Mouse (Mus musculus) heart, embryonic 16.5 days (tissue): ENCODE measurements around the gene Akt3. TPM values are rescaled to one million over a fixed set of nuclear protein-coding genes. Genes with fewer than 3 reads are reported as not detected.

Experiments used
- ATAC-seq: fragments of 200-750 bp; cut with Nextera tagmentation; replicated peaks from 2 replicates; pipeline ENCODE4 v1.8.0; 2017; ENCODE audit warnings: moderate number of reproducible peaks; ENCODE audit not compliant: insufficient read depth, low FRiP score; ENCODE audit errors: extremely low read depth
- H3K27ac ChIP-seq: fragments of 300-500 bp; sonication (generic); 2 replicates; pipeline ENCODE4 v1.5.1; 2014; ENCODE audit warnings: mild to moderate bottlenecking, low read length, control low read depth, moderate library complexity
- H3K27me3 ChIP-seq: fragments of 300-500 bp; sonication (generic); 2 replicates; pipeline ENCODE4 v1.6.1; 2014; ENCODE audit warnings: low read length, mixed read lengths; ENCODE audit not compliant: control insufficient read depth, insufficient read depth
- H3K36me3 ChIP-seq: fragments of 300-500 bp; sonication (generic); 2 replicates; pipeline ENCODE4 v1.6.1; 2014; ENCODE audit not compliant: control insufficient read depth, insufficient read depth
- H3K4me1 ChIP-seq: fragments of 300-500 bp; sonication (generic); 2 replicates; pipeline ENCODE4 v1.6.1; 2014; ENCODE audit warnings: low read length, mixed read lengths; ENCODE audit not compliant: control insufficient read depth, insufficient read depth
- H3K4me2 ChIP-seq: fragments of 300-500 bp; sonication (generic); 2 replicates; pipeline ENCODE4 v1.6.1; 2014; ENCODE audit warnings: low read depth, mild to moderate bottlenecking, control low read depth, low read length
- H3K4me3 ChIP-seq: fragments of 300-500 bp; sonication (generic); 2 replicates; pipeline ENCODE4 v1.5.1; 2014; ENCODE audit warnings: mild to moderate bottlenecking, control low read depth, low read length
- H3K9ac ChIP-seq: fragments of 300-500 bp; sonication (generic); 2 replicates; pipeline ENCODE4 v1.6.1; 2014; ENCODE audit warnings: low read length, control low read depth
- H3K9me3 ChIP-seq: fragments of 300-500 bp; sonication (generic); replicated peaks from 2 replicates; pipeline ENCODE4 v1.6.1; 2016; ENCODE audit warnings: low read length; ENCODE audit not compliant: control insufficient read depth
- WGBS: fragments of 180-500 bp; shearing (Covaris S2); extraction: QIAGEN DNeasy Blood & Tissue Kit; methylation state at CpG from one replicate; pipeline ENCODE4 v1.1.7; 2014; 5-methylcytosine and 5-hydroxymethylcytosine counted together
- polyA plus RNA-seq: library from polyadenylated mRNA; unstranded; fragments of >200 nt; fragmentation: Nextera tagmentation; extraction: Ambion mirVana; gene quantifications from 2 replicates; pipeline ENCODE4 v1.2.1, GENCODE M21; 2015

Gene Akt3
- polyA plus RNA-seq, 1 experiment from 2014 or later = 3.6 TPM

DNA sequence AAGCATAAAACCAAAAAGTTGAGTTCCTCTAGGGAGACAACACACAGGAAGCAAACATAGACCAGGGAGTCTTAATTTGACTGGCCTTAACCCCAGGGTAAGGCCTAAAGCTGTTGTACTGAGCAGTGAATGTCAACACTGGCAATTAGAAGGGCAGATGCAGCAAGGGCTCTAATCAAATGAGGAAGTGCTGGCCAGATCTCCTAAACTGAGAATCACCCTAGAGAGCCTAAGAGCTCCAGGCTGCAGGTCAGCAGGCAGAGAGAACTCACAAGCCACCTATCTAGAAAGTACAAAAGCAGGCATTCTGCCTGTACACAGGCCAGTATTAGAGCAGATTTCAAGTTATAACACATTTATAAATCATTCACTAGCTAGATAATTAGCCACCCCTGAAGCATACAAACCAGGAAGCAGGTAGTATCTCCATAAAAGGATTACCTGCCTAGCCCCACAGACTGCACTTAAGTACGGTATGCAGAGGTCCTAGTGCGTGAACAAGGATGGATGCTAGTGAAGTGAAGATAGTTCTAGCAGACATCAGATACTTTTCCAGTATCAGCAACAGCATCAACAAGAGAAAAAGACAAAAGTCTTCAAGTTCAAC, 147.2 kb downstream of the Akt3 start:
- Histone ChIP-seq H3K27ac (no peak overlapping the region), H3K9ac (no peak overlapping the region), H3K36me3 (no peaks in the 10 kb centered on the region), H3K9me3 (no peaks in the 10 kb centered on the region), H3K4me1 (peaks cover 4% of the 10 kb centered on the region), H3K4me3 (no peak overlapping the region), H3K4me2 (no peak overlapping the region), H3K27me3 (no peaks in the 10 kb centered on the region)
- 70% methylated on average over 2 of the region's 2 CpGs for WGBS
- no peak for ATAC-seq

DNA sequence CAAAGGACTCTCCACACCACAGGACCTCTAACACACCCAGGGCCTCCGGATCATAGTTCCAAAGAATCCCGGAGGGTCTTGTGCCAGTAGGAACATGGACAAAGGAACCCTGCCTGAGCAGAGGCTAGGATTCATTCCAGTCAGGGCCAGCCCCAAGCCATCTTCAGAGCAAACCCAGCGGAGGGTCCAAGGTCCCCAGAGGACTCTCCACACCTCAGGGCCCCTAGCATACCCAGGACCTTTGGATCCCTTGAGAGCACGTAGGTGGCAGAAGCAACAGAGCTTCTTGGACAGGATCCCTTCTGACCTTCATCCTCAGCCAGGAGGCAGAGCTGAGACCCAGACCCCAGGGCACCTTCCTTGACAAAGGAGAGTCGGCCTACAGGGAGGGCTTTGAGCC, 167.5 kb downstream of the Akt3 start:
- H3K36me3 ChIP-seq = no peaks in the 10 kb centered on the region
- H3K4me2 ChIP-seq = no peak overlapping the region
- H3K27ac ChIP-seq = no peak overlapping the region
- no peak overlapping the region for H3K4me3 ChIP-seq
- WGBS = 89% methylated on average over 5 of the region's 5 CpGs
- no peaks in the 10 kb centered on the region for H3K9me3 ChIP-seq
- no peak for ATAC-seq
- H3K27me3 ChIP-seq = no peaks in the 10 kb centered on the region
- no peaks in the 10 kb centered on the region for H3K4me1 ChIP-seq
- H3K9ac ChIP-seq = no peak overlapping the region

DNA sequence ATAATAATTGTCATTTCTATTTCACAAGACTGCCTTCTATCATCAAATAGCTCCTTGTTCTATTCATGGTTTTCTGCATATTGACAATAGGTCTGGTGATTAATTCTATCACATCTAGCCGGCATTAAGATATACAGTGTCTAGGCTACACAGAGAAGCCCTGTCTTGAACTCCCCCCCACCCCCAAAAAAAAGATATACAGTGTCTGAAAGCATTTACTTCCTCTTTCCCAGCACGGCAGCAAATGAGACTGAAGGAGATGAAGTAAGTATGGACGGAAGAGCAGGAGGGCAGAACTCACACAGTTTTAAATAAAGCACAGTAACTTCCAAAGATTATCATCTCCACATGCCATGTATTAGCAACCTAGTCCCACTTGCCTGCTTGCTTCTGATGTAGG, 168.5 kb downstream of the Akt3 start:
- 41% methylated on average over 3 of the region's 3 CpGs for WGBS
- H3K27ac ChIP-seq = no peak overlapping the region
- H3K27me3 ChIP-seq = no peaks in the 10 kb centered on the region
- H3K4me2 ChIP-seq = no peak overlapping the region
- ATAC-seq = no peak
- H3K4me3 ChIP-seq = no peak overlapping the region
- H3K9ac ChIP-seq = no peak overlapping the region
- no peaks in the 10 kb centered on the region for H3K4me1 ChIP-seq
- H3K9me3 ChIP-seq = no peaks in the 10 kb centered on the region
- H3K36me3 ChIP-seq = no peaks in the 10 kb centered on the region

DNA sequence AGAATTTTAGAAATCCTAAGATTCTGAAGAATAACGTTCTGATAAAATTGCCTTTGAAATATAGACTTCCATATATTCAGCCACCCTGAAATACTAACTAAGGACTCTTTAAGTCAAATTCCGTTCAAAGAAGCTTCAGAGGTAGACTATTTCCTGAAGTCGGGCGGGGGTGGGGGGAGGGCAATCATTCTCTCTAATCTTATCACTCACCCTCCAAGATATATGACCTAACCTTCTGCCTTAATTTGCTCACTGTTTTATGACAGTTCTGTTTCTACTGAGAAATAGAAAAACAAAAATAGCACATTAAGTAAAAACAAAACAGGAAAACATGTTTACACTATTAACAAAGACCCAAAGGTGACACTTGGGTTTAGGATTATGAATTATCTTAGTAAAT, 169.0 kb downstream of the Akt3 start:
- Histone ChIP-seq H3K9me3 (no peaks in the 10 kb centered on the region), H3K4me1 (no peaks in the 10 kb centered on the region), H3K27me3 (no peaks in the 10 kb centered on the region), H3K27ac (no peak overlapping the region), H3K4me2 (no peak overlapping the region), H3K36me3 (no peaks in the 10 kb centered on the region), H3K9ac (no peak overlapping the region), H3K4me3 (no peak overlapping the region)
- no peak for ATAC-seq
- 70% methylated on average over 4 of the region's 4 CpGs for WGBS

DNA sequence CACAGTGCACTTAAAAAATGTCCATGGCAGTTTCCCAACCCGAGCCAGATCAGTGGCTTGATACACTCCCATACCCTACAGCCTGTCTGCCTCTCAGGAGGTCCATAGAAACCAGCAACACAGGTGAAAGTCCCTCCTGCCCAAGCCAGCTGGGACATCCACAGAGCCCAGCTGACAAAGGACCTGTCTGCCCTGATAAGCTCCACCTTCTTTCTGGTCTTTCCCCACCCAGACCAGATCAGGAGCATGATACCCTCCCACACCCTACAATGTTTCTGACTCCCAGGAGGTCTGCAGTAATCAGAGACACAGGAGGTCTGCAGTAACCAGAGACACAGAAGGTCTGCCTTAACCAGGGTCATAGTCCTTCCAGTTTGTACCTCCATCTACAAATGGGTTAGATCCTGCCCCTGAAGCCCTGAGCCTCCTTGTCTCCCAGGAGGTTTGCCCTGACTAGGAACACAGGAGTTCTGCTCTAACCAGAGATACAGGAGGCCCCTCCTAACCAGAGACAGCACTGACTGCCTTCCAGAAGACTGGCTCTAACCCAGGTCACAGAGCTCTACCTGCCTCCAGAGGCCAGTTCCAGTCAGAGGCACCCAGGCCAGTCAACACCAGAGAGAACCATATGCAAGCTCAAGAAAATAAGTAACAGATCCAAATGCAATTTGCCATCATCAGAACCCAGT, 175.9 kb downstream of the Akt3 start:
- no peak overlapping the region for H3K4me3 ChIP-seq
- no peaks in the 10 kb centered on the region for H3K9me3 ChIP-seq
- no peak overlapping the region for H3K9ac ChIP-seq
- H3K36me3 ChIP-seq = no peaks in the 10 kb centered on the region
- H3K27me3 ChIP-seq = no peaks in the 10 kb centered on the region
- no peaks in the 10 kb centered on the region for H3K4me1 ChIP-seq
- no peak overlapping the region for H3K27ac ChIP-seq
- no peak overlapping the region for H3K4me2 ChIP-seq
- ATAC-seq = no peak
- 60% methylated on average over 1 of the region's 1 CpGs for WGBS

DNA sequence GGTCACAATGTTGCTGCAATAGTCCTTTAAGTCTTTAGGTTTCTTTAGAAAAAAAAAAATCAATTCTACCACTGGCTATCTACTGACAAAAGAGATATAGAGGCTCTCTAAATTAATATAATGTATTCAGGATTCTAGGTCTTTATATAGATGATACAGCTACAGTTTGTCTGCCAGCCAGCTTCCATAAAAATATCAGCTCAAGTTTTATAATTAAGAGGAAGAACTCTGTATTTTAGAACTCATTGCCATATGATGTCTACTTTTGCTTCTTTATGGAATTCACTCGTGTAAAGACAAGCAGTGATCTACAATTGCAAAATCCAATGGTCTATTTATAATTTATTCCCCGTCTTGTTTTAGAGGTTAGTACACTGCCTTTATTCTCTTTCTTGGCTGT, 188.8 kb downstream of the Akt3 start:
- Histone ChIP-seq H3K4me2 (no peak overlapping the region), H3K9me3 (no peaks in the 10 kb centered on the region), H3K36me3 (no peaks in the 10 kb centered on the region), H3K4me3 (no peak overlapping the region), H3K27me3 (no peaks in the 10 kb centered on the region), H3K27ac (no peak overlapping the region), H3K9ac (no peak overlapping the region), H3K4me1 (no peaks in the 10 kb centered on the region)
- ATAC-seq = no peak
- 84% methylated on average over 2 of the region's 2 CpGs for WGBS

DNA sequence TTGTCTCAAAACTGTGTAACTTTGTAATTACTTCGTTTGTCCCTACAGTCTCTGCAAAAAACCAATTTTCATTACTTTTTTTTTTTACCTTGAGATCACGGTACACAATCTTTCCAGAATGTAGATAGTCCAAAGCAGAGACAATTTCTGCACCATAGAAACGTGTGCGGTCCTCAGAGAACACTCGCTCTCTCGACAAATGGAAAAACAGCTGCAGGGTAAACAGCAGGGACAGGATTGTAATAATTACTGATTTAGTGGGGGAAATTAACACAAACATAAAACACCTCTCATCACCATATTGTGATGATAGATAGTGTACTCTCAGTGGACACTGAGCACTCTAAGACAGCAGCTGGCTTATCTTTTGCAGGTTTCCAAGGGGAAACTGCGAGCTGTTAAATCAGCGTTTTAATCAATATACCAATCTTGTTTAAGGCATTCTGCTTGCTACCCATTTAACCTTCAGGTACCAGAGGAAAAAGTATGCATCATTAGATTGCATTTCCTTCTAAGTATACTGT, 190.8 kb downstream of the Akt3 start:
- WGBS = 82% methylated on average over 8 of the region's 8 CpGs
- H3K4me3 ChIP-seq = no peak overlapping the region
- no peak overlapping the region for H3K4me2 ChIP-seq
- no peak for ATAC-seq
- no peaks in the 10 kb centered on the region for H3K27me3 ChIP-seq
- H3K4me1 ChIP-seq = no peaks in the 10 kb centered on the region
- H3K27ac ChIP-seq = no peak overlapping the region
- no peak overlapping the region for H3K9ac ChIP-seq
- no peaks in the 10 kb centered on the region for H3K9me3 ChIP-seq
- H3K36me3 ChIP-seq = no peaks in the 10 kb centered on the region

DNA sequence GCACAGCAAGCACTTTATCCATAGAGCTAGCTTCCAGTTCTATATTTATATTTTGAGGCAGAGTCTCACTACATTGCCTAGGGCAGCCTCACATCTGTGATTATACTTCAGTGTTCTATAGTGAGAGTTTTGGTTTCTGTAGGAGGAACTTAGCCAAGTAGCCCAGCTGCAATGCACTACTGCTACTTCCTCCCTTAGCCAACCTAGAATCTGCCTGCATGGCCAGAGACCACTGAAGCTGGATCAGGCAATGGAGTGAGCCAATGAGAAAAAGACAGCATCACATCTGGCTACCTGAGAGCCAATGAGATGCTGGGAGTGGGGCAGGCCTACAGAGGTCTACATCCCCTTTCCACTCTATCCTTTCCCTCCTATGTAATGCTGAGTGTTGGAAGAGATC, 192.3 kb downstream of the Akt3 start:
- ATAC-seq = no peak
- H3K27ac ChIP-seq = no peak overlapping the region
- 0 out of 2 replicates have a peak, but pooled peaks cover 4% of the 10 kb centered on the region for H3K36me3 ChIP-seq
- no peaks in the 10 kb centered on the region for H3K27me3 ChIP-seq
- H3K4me1 ChIP-seq = no peaks in the 10 kb centered on the region
- H3K4me2 ChIP-seq = no peak overlapping the region
- H3K4me3 ChIP-seq = no peak overlapping the region
- H3K9ac ChIP-seq = no peak overlapping the region
- no peaks in the 10 kb centered on the region for H3K9me3 ChIP-seq

DNA sequence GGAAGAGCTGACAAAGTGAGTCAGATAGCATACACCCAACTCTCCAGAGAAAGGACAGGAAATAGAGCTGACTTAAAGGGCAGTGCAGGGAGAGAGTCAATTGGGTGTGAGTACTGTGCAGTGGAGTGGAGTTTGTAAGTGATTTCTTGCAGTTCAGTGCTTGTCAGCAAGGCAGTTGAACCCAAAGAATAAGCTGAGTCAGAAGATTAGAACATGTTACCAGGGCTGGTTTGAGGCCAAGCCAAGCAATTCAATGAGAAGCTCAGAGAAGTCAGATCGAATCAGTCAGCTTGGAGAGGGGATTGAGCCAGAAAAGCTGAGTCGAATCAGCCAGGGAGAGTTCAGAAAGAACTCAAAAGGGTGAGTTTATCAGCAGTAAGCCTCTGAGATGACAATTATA, 196.2 kb downstream of the Akt3 start:
- WGBS = 80% methylated on average over 2 of the region's 2 CpGs
- Histone ChIP-seq H3K4me3 (no peak overlapping the region), H3K4me1 (peaks cover 4% of the 10 kb centered on the region), H3K9me3 (no peaks in the 10 kb centered on the region), H3K36me3 (0 out of 2 replicates have a peak, but pooled peaks cover 4% of the 10 kb centered on the region), H3K27me3 (no peaks in the 10 kb centered on the region), H3K27ac (no peak overlapping the region), H3K9ac (no peak overlapping the region), H3K4me2 (no peak overlapping the region)
- ATAC-seq = no peak
